Mouse (Mus musculus): Measurements from ENCODE around the gene Ptger3. TPM values are rescaled to one million over a fixed set of nuclear protein-coding genes. Genes with fewer than 3 reads are reported as not detected.

The Ptger3 gene
- polyA plus RNA-seq, 1 experiment from 2014 or later = 18.0 TPM

GRCm38 (mm10) chr3:157627407-157627806 is 60.7 kb downstream of the Ptger3 start:
- no peak overlapping the region for H3K27ac ChIP-seq (ENCODE audit: low read depth, low read length)
- H3K9ac ChIP-seq (ENCODE audit: low read depth, low read length) = no peak overlapping the region
- no peak for DNase-seq (ENCODE audit: low spot score)
- WGBS = 53% methylated on average over 3 of the region's 3 CpGs
- H3K9me3 ChIP-seq (ENCODE audit: control insufficient read depth, low read length) = no peaks in the 10 kb centered on the region
- H3K4me3 ChIP-seq (ENCODE audit: low read depth, low read length) = no peak overlapping the region
- H3K27me3 ChIP-seq (replicated peaks; ENCODE audit: control insufficient read depth, insufficient read depth, low read length) = no peaks in the 10 kb centered on the region
- no peak overlapping the region for H3K4me2 ChIP-seq
- H3K4me1 ChIP-seq (replicated peaks; ENCODE audit: control insufficient read depth, insufficient read depth, low read length) = 0 out of 2 replicates have a peak, but pooled peaks cover 5% of the 10 kb centered on the region
- ATAC-seq (replicated peaks; ENCODE audit: low FRiP score) = no peak
- no peaks in the 10 kb centered on the region for H3K36me3 ChIP-seq (ENCODE audit: control insufficient read depth, insufficient read depth, low read length)

- DNase-seq (ENCODE audit: low spot score) = no peak
Measured at GRCm38 (mm10) chr3:157630671-157631070, 64.0 kb downstream of the Ptger3 start.

GRCm38 (mm10) chr3:157631383-157631782 is 64.7 kb downstream of the Ptger3 start:
- no peak overlapping the region for H3K27ac ChIP-seq (ENCODE audit: low read depth, low read length)
- 20% methylated on average over 2 of the region's 2 CpGs for WGBS
- H3K36me3 ChIP-seq (ENCODE audit: control insufficient read depth, insufficient read depth, low read length) = no peaks in the 10 kb centered on the region
- H3K4me2 ChIP-seq = no peak overlapping the region
- ATAC-seq (replicated peaks; ENCODE audit: low FRiP score) (peak; percentile 57; the same call in 1 of the 2 replicates), DNase-seq (ENCODE audit: low spot score) (no peak)
- no peak overlapping the region for H3K4me3 ChIP-seq (ENCODE audit: low read depth, low read length)
- H3K9ac ChIP-seq (ENCODE audit: low read depth, low read length) = no peak overlapping the region
- H3K9me3 ChIP-seq (ENCODE audit: control insufficient read depth, low read length) = no peaks in the 10 kb centered on the region
- no peaks in the 10 kb centered on the region for H3K27me3 ChIP-seq (replicated peaks; ENCODE audit: control insufficient read depth, insufficient read depth, low read length)
- peaks cover 8% of the 10 kb centered on the region; the same call in 1 of the 2 replicates for H3K4me1 ChIP-seq (replicated peaks; ENCODE audit: control insufficient read depth, insufficient read depth, low read length)

More at GRCm38 (mm10) chr3:157630671-157631070, 64.0 kb downstream of the Ptger3 start:
- Histone ChIP-seq H3K4me1 (replicated peaks; ENCODE audit: control insufficient read depth, insufficient read depth, low read length) (peaks cover 8% of the 10 kb centered on the region; the same call in 1 of the 2 replicates), H3K27ac (ENCODE audit: low read depth, low read length) (no peak overlapping the region), H3K4me3 (ENCODE audit: low read depth, low read length) (no peak overlapping the region), H3K27me3 (replicated peaks; ENCODE audit: control insufficient read depth, insufficient read depth, low read length) (no peaks in the 10 kb centered on the region), H3K9ac (ENCODE audit: low read depth, low read length) (no peak overlapping the region), H3K9me3 (ENCODE audit: control insufficient read depth, low read length) (no peaks in the 10 kb centered on the region), H3K4me2 (no peak overlapping the region), H3K36me3 (ENCODE audit: control insufficient read depth, insufficient read depth, low read length) (no peaks in the 10 kb centered on the region)
- WGBS = 5% methylated on average over 5 of the region's 5 CpGs
- peak; percentile 60 for ATAC-seq (replicated peaks; ENCODE audit: low FRiP score)

GRCm38 (mm10) chr3:157634431-157634830 is 67.7 kb downstream of the Ptger3 start:
- no peaks in the 10 kb centered on the region for H3K9me3 ChIP-seq (ENCODE audit: control insufficient read depth, low read length)
- no peak overlapping the region for H3K27ac ChIP-seq (ENCODE audit: low read depth, low read length)
- H3K4me2 ChIP-seq = no peak overlapping the region
- H3K9ac ChIP-seq (ENCODE audit: low read depth, low read length) = no peak overlapping the region
- WGBS = 67% methylated on average over 3 of the region's 3 CpGs
- DNase-seq (ENCODE audit: low spot score) (no peak), ATAC-seq (replicated peaks; ENCODE audit: low FRiP score) (no peak)
- H3K27me3 ChIP-seq (replicated peaks; ENCODE audit: control insufficient read depth, insufficient read depth, low read length) = no peaks in the 10 kb centered on the region
- no peak overlapping the region for H3K4me3 ChIP-seq (ENCODE audit: low read depth, low read length)
- no peaks in the 10 kb centered on the region for H3K36me3 ChIP-seq (ENCODE audit: control insufficient read depth, insufficient read depth, low read length)
- H3K4me1 ChIP-seq (replicated peaks; ENCODE audit: control insufficient read depth, insufficient read depth, low read length) = peaks cover 12% of the 10 kb centered on the region; the same call in 1 of the 2 replicates

GRCm38 (mm10) chr3:157635713-157636112 is 69.0 kb downstream of the Ptger3 start:
- no peak overlapping the region for H3K27ac ChIP-seq (ENCODE audit: low read depth, low read length)
- 76% methylated on average over 4 of the region's 4 CpGs for WGBS
- no peak for ATAC-seq (replicated peaks; ENCODE audit: low FRiP score)
- H3K27me3 ChIP-seq (replicated peaks; ENCODE audit: control insufficient read depth, insufficient read depth, low read length) = no peaks in the 10 kb centered on the region
- H3K4me1 ChIP-seq (replicated peaks; ENCODE audit: control insufficient read depth, insufficient read depth, low read length) = peaks cover 9% of the 10 kb centered on the region; the same call in 1 of the 2 replicates
- DNase-seq (ENCODE audit: low spot score) = no peak
- no peaks in the 10 kb centered on the region for H3K36me3 ChIP-seq (ENCODE audit: control insufficient read depth, insufficient read depth, low read length)
- no peak overlapping the region for H3K4me2 ChIP-seq
- H3K9ac ChIP-seq (ENCODE audit: low read depth, low read length) = no peak overlapping the region
- H3K9me3 ChIP-seq (ENCODE audit: control insufficient read depth, low read length) = no peaks in the 10 kb centered on the region
- H3K4me3 ChIP-seq (ENCODE audit: low read depth, low read length) = no peak overlapping the region

GRCm38 (mm10) chr3:157636887-157637286 is 70.2 kb downstream of the Ptger3 start:
- Histone ChIP-seq H3K9me3 (ENCODE audit: control insufficient read depth, low read length) (no peaks in the 10 kb centered on the region), H3K27ac (ENCODE audit: low read depth, low read length) (peak overlapping the region; percentile 55), H3K4me1 (replicated peaks; ENCODE audit: control insufficient read depth, insufficient read depth, low read length) (peaks cover 7% of the 10 kb centered on the region; the same call in 1 of the 2 replicates), H3K27me3 (replicated peaks; ENCODE audit: control insufficient read depth, insufficient read depth, low read length) (no peaks in the 10 kb centered on the region), H3K9ac (ENCODE audit: low read depth, low read length) (no peak overlapping the region), H3K36me3 (ENCODE audit: control insufficient read depth, insufficient read depth, low read length) (no peaks in the 10 kb centered on the region), H3K4me3 (ENCODE audit: low read depth, low read length) (no peak overlapping the region), H3K4me2 (no peak overlapping the region)
- ATAC-seq (replicated peaks; ENCODE audit: low FRiP score) = peak; percentile 91
- no peak for DNase-seq (ENCODE audit: low spot score)

- Histone ChIP-seq H3K4me1 (replicated peaks; ENCODE audit: control insufficient read depth, insufficient read depth, low read length) (peaks cover 7% of the 10 kb centered on the region; the same call in 1 of the 2 replicates), H3K27ac (ENCODE audit: low read depth, low read length) (peak overlapping the region; percentile 55; the same call in 1 of the 2 replicates), H3K4me3 (ENCODE audit: low read depth, low read length) (no peak overlapping the region), H3K9ac (ENCODE audit: low read depth, low read length) (no peak overlapping the region), H3K27me3 (replicated peaks; ENCODE audit: control insufficient read depth, insufficient read depth, low read length) (no peaks in the 10 kb centered on the region), H3K4me2 (no peak overlapping the region), H3K9me3 (ENCODE audit: control insufficient read depth, low read length) (no peaks in the 10 kb centered on the region), H3K36me3 (ENCODE audit: control insufficient read depth, insufficient read depth, low read length) (no peaks in the 10 kb centered on the region)
- ATAC-seq (replicated peaks; ENCODE audit: low FRiP score) (no peak), DNase-seq (ENCODE audit: low spot score) (no peak)
- WGBS = 77% methylated on average over 2 of the region's 2 CpGs
Measured at GRCm38 (mm10) chr3:157637341-157637740, 70.6 kb downstream of the Ptger3 start.

GRCm38 (mm10) chr3:157641634-157642033 is 74.9 kb downstream of the Ptger3 start:
- Histone ChIP-seq H3K4me1 (replicated peaks; ENCODE audit: control insufficient read depth, insufficient read depth, low read length) (peaks cover under 1% of the 10 kb centered on the region; the same call in 1 of the 2 replicates), H3K27me3 (replicated peaks; ENCODE audit: control insufficient read depth, insufficient read depth, low read length) (no peaks in the 10 kb centered on the region), H3K36me3 (ENCODE audit: control insufficient read depth, insufficient read depth, low read length) (no peaks in the 10 kb centered on the region), H3K4me3 (ENCODE audit: low read depth, low read length) (no peak overlapping the region), H3K9ac (ENCODE audit: low read depth, low read length) (no peak overlapping the region), H3K4me2 (no peak overlapping the region), H3K27ac (ENCODE audit: low read depth, low read length) (no peak overlapping the region), H3K9me3 (ENCODE audit: control insufficient read depth, low read length) (no peaks in the 10 kb centered on the region)
- DNase-seq (ENCODE audit: low spot score) (no peak), ATAC-seq (replicated peaks; ENCODE audit: low FRiP score) (peak; percentile 54)
- WGBS = 65% methylated on average over 4 of the region's 4 CpGs

GRCm38 (mm10) chr3:157661622-157662021 is 94.9 kb downstream of the Ptger3 start:
- WGBS = 80% methylated on average over 7 of the region's 7 CpGs
- no peak for DNase-seq (ENCODE audit: low spot score)

More at GRCm38 (mm10) chr3:157661622-157662021, 94.9 kb downstream of the Ptger3 start:
- Histone ChIP-seq H3K27me3 (replicated peaks; ENCODE audit: control insufficient read depth, insufficient read depth, low read length) (no peaks in the 10 kb centered on the region), H3K4me2 (no peak overlapping the region), H3K4me1 (replicated peaks; ENCODE audit: control insufficient read depth, insufficient read depth, low read length) (no peaks in the 10 kb centered on the region), H3K4me3 (ENCODE audit: low read depth, low read length) (no peak overlapping the region), H3K36me3 (ENCODE audit: control insufficient read depth, insufficient read depth, low read length) (no peaks in the 10 kb centered on the region), H3K9ac (ENCODE audit: low read depth, low read length) (no peak overlapping the region), H3K9me3 (ENCODE audit: control insufficient read depth, low read length) (no peaks in the 10 kb centered on the region), H3K27ac (ENCODE audit: low read depth, low read length) (no peak overlapping the region)
- no peak for ATAC-seq (replicated peaks; ENCODE audit: low FRiP score)
